In genomic region chr9:116060691-116061090, GRCm38 (mm10) we compare ENCODE assay signal across 10 mouse cellular contexts.
A peak's percentile ranks its signal among the peaks of the same experiment; 100 is the strongest.
DNase-seq lines count a peak whose midpoint lies in the region; ATAC-seq and TF ChIP-seq lines count a peak whose summit lies in the region.
"Had no signal": no experiment of that assay in that cellular context is flagged by ENCODE, and none has a peak within 500 bp of the region (broad histone marks: within the 10 kb centered on the region; RNA-seq: fewer than 3 reads in every experiment).

No protein-coding gene starts in this region.

- H3K4me3 ChIP-seq in layer of hippocampus, adult 2 months = no peak overlapping the region
- no peak overlapping the region for H3K4me3 ChIP-seq in lung, embryonic 16.5 days (ENCODE audit: low read length)
- H3K4me3 ChIP-seq: neural tube, embryonic 12.5 days had no signal

- no peak overlapping the region for H3K9ac ChIP-seq in lung, embryonic 16.5 days (ENCODE audit: low read length)
- H3K9ac ChIP-seq: neural tube, embryonic 12.5 days had no signal

- WGBS in lung, embryonic 16.5 days = 5% methylated on average over 4 of the region's 4 CpGs

- DNase-seq in adrenal gland, postnatal 14 days = peak; percentile 33
- DNase-seq in adrenal gland, postnatal 4 days (ENCODE audit: low spot score in 2 of 2) = no peak
- peak in 1 of 2 experiments; percentile 27 for DNase-seq in layer of hippocampus, adult 2 months (ENCODE audit: low spot score in 2 of 2)
- DNase-seq in layer of hippocampus, postnatal 36 days = no peak
- DNase-seq in NIH3T3 (ENCODE audit: low read depth) = peak; percentile 51
- no peak for DNase-seq in spleen, postnatal 4 days (ENCODE audit: low spot score in 2 of 2)
- DNase-seq in cerebellum, postnatal 25 days = no peak

- H3K36me3 ChIP-seq in lung, embryonic 16.5 days (ENCODE audit: control insufficient read depth, insufficient read depth, low read length) = no peaks in the 10 kb centered on the region
- H3K36me3 ChIP-seq: G1E; neural tube, embryonic 12.5 days had no signal

- H3K9me3 ChIP-seq in lung, embryonic 16.5 days (ENCODE audit: control insufficient read depth, low read length) = no peaks in the 10 kb centered on the region
- H3K9me3 ChIP-seq: neural tube, embryonic 12.5 days had no signal

- peak; percentile 96 for TF ChIP-seq CTCF in layer of hippocampus, adult 2 months (conservative IDR thresholded peaks at IDR 0.05)

- no peak overlapping the region for H3K27ac ChIP-seq in layer of hippocampus, adult 2 months
- H3K27ac ChIP-seq in lung, embryonic 16.5 days (ENCODE audit: low read length) = no peak overlapping the region
- H3K27ac ChIP-seq: neural tube, embryonic 12.5 days had no signal

- H3K4me1 ChIP-seq in lung, embryonic 16.5 days (replicated peaks; ENCODE audit: control insufficient read depth, insufficient read depth, low read length) = no peaks in the 10 kb centered on the region
- H3K4me1 ChIP-seq: neural tube, embryonic 12.5 days had no signal

- ATAC-seq in lung, embryonic 16.5 days (ENCODE audit: low read depth) = peak; percentile 49; the same call in 1 of the 2 replicates

- H3K27me3 ChIP-seq in lung, embryonic 16.5 days (ENCODE audit: control insufficient read depth, insufficient read depth, low read depth, low read length) = no peaks in the 10 kb centered on the region
- H3K27me3 ChIP-seq: neural tube, embryonic 12.5 days had no signal

- H3K4me2 ChIP-seq in lung, embryonic 16.5 days (ENCODE audit: low read depth, low read length) = no peak overlapping the region
- H3K4me2 ChIP-seq: neural tube, embryonic 12.5 days had no signal

Comparison
In these comparisons a context has a peak if more than half of its experiments do, and no peak if none do; other contexts are left out.
1. DNase-seq: peak in adrenal gland, postnatal 14 days (single experiment) and NIH3T3 (single experiment); none in adrenal gland, postnatal 4 days (0 of 2), layer of hippocampus, postnatal 36 days (0 of 2), spleen, postnatal 4 days (0 of 2) and cerebellum, postnatal 25 days (0 of 2).